Mouse (Mus musculus) kidney, adult 8-10 months (tissue): ENCODE measurements at regions not wholly inside any gene's neighbourhood (a gene's known extent, or its start where the extent isn't known, plus 50 kb on each side); places are given as distances from the start of the nearest gene placed in this dataset.

Experiments
- DNase-seq, 2 experiments: peaks; one replicate each; pipeline ENCODE4 v3.0.0; 2022

GRCm38 (mm10) chr3:155994044-155994443 lies 567.5 kb upstream of the Negr1 start:
- no peak for DNase-seq

GRCm38 (mm10) chr3:156017676-156018230 lies 543.8 kb upstream of the Negr1 start:
- no peak for DNase-seq

GRCm38 (mm10) chr3:156028602-156029188 lies 532.9 kb upstream of the Negr1 start:
- DNase-seq = no peak

GRCm38 (mm10) chr3:156070257-156070656 lies 491.3 kb upstream of the Negr1 start:
- no peak for DNase-seq

DNA sequence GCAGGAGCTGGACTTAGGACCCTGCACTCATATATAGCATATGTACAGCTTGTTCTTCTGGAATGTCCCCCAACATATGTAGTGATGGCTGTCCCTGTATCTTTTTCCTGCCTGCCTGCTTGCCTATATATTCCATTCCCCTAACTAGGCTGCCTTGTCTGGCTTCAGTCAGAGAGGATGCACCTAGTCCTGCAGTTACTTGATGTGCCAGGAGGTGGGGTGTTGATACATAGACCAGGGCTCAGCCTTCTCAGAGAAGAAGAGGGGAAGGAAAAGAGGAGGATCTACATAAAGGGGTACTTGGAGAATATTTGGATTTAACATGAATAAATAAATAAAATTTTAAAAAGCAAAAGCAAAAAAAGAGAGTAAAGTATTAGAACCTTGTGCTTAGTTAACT lies 479.3 kb upstream of the Negr1 start:
- DNase-seq = no peak

- DNase-seq = no peak
These were observed 467.9 kb upstream of the Negr1 start for GRCm38 (mm10) chr3:156093689-156094088.

DNA sequence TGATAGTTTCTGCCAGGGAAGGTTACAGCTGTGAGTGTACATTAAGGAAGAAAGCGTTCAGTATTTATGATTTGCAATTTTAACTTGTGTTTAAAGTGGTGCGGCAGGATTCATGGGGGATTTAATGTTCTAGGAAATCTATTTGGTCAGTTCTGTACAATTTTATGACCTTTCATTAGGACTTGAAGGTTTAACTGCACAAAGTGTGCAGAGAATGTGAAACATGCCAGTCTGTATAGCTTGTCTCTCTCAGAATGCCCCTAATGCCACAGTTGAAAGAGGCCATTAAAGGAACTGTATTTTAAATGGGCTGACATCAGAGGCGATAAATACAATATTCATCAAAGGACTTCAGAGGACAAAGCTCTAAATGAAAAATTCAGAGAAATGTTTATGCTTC lies 466.6 kb upstream of the Negr1 start:
- DNase-seq = no peak

DNA sequence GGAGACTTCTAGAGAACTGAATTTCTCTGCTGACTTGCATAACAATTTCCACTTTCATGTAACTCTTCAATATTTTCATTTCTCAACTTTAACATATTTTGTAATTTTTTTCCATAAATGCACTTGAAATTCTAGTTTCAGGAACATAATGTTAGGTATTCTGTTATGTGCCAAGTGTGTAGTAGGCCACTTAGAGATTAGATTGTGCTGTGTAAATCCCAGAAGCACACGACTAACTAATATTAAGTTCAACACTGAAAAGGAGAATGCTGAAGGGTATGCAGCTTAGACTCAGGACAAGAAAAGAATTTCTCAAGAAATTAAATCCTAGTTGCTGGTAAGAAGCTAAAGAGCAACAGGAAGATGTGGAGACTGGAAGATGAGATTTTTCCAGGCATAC lies 455.8 kb upstream of the Negr1 start:
- no peak for DNase-seq

GRCm38 (mm10) chr3:156120341-156120740 lies 441.3 kb upstream of the Negr1 start:
- no peak for DNase-seq

DNA sequence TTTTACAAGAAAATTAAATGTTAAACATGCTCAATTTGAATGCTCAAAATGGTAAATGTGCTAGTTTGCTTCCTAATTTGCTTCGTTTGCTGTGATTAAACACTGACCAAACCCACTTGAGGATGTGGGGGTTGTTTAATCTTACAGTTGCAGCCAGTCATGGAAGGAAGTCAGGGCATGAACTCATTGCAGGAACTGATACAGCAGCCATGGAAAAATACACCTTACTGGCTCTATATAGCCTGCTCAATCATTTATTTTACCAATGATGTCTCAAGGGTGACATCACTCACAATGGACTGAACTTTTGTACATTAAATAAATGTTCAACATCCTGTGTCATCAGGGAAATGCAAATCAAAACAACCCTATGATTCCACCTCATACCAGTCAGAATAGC lies 430.0 kb upstream of the Negr1 start:
- no peak for DNase-seq

DNA sequence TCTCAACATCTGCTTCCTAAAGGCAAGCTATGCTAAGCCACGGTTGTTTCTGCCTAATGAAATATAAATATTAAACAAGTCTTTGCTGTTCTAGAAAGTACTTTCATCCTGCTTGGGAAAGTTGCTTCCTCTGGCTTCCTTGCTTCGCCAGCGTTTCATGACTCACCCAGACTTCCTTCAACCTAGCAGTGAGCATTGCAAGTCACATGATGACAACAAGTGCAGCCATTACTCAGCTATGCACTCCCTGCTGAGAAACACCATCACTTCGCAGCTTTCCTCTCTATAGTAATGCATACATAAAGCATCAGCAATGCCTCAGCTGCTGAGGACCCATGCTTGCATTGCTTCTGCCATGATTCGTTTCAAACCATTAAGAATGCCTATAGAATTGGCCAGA lies 420.2 kb upstream of the Negr1 start:
- DNase-seq = no peak

- no peak for DNase-seq
These were observed 412.3 kb upstream of the Negr1 start for GRCm38 (mm10) chr3:156149322-156149721.

GRCm38 (mm10) chr3:156170076-156170475 lies 391.5 kb upstream of the Negr1 start:
- DNase-seq = no peak

GRCm38 (mm10) chr3:156198688-156199087 lies 362.9 kb upstream of the Negr1 start:
- DNase-seq = no peak

GRCm38 (mm10) chr3:156199749-156200467 lies 361.7 kb upstream of the Negr1 start:
- no peak for DNase-seq

GRCm38 (mm10) chr3:156205246-156205645 lies 356.3 kb upstream of the Negr1 start:
- DNase-seq = no peak

DNA sequence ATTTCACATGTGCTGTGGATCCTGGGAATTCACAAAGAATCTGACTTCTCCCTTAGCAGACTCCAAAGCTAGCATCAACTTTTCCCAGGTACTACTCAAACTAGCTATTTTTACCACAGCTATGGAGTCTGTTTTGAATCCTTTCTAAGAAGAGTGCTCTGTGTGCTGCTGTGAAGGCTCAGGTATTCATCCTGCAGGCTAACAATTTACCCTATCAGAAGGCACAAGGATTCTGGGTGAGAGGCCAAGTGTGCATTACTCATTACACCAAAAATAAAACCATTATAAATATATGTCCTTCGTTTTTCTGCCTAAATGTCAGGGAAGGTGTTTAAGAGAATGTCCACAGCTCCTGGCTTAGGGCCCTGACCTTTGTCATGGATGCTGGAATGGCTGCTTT lies 353.2 kb upstream of the Negr1 start:
- no peak for DNase-seq

DNA sequence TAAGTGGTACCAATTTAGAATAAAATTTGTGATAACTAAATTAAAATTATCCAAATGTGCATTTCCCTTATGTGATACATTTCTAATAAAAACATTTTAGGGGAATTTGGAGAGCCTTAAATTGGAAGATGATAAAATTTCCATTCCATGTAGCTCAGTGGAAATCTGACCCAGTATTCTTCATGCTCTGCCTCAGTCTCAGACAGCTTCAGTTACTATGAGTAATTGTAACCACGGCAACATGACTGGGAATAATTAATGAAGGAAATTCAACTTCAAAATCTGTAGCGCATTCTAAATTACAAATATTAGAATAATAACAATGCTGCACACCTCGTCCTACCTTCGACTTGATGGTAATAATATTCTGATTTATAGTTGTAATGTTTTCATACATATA lies 350.8 kb upstream of the Negr1 start:
- no peak for DNase-seq

DNA sequence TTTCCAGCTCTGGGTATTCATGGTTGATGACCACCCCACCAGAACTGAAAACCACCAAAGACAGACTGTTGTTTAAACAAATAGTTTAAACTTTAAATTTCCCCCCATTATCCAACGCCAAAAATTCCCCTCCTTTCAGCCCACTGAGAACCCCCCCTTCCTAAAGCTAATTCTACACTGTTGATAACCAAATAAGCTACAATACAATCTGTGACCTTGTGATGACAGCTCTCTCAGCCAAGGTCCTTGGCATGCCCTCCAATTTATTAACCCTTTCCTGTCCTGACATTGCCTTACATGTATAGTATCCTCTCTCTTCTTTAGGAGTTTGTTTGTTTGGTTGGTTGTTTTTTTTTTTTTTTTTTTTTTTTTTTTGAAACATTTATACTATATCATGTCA lies 346.8 kb upstream of the Negr1 start:
- no peak for DNase-seq

DNA sequence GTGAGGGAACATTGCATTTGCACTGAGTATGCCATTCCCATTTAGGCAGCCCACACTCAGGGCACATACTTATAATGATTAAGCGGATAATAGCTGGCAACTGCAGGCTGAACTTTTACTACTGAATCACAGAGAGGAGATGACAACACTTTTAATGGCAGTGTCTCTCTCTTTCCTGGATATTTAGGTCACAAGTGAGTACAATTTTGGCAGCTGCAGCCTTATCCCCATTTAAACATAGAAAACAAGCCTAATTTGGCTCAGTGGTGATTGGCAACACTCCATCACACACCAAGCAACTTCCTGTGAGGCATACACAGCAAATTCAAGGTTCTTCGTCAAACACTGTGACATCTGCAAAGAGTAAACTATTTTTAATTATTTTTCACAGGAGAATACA lies 329.5 kb upstream of the Negr1 start:
- no peak for DNase-seq

- no peak for DNase-seq
These were observed 325.6 kb upstream of the Negr1 start for GRCm38 (mm10) chr3:156235955-156236354.

GRCm38 (mm10) chr3:156252256-156252861 lies 309.2 kb upstream of the Negr1 start:
- DNase-seq = no peak

DNA sequence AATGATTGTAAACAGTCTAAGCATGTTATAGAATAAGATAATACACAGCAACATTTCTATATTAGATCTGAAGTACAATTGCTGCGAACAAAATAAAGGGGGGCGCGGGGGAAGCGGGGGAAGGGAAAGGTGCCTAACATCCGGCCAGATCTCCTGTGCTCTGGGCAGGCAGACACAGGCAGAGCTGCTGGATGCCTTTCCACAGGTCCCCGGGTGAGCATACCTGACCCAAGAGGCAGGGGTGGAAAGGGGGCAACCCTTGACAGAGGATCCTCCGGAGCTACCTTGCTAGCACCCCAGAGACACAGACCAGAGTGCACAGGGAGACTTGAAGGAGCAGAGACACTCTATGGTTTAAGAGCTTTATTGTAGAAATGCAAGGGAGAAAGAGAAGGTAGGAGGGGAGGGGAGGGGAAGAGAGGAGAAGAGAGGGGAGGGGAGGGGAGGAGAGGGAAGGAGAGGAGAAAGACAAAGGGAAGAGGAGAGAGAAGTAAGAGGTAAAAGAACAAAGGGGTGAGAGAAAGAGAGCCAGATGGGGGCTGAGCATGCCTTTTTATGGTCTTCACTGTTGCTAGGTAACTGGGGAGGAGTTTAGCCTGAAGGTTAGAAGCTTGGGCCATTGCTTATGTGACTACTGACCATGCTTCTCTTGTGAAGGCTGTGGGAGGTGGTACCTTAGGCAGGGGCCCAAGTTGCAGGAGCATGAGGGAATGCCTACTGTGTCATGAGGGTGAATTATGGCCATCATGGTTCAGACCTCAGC lies 308.2 kb upstream of the Negr1 start:
- DNase-seq = no peak
